Mouse (Mus musculus) adrenal gland, postnatal 14 days (tissue): ENCODE measurements around the gene B130006D01Rik. TPM values are rescaled to one million over a fixed set of nuclear protein-coding genes. Genes with fewer than 3 reads are reported as not detected.

Source experiments
- DNase-seq: peaks from one replicate; pipeline ENCODE4 v3.0.0; 2021; ENCODE audit warnings: mixed read lengths
- long read RNA-seq, 2 experiments: library from polyadenylated mRNA; stranded (forward); transcript quantifications; one replicate each; pipeline ENCODE4 v2.0.0; 2021
- total RNA-seq: library from RNA; stranded (reverse); gene quantifications from 2 replicates; pipeline ENCODE4 v1.2.3, GENCODE M21; 2021

Gene B130006D01Rik
- total RNA-seq, result 0.82 and 1.2 TPM in 2 replicates
- long read RNA-seq, experiment 1, partial matches to known transcripts, result 0 of 1 reads
- long read RNA-seq, experiment 1, other reads (novel, unspliced or antisense), result 0 of 1 reads
- long read RNA-seq, experiment 2, result 0 reads

DNA sequence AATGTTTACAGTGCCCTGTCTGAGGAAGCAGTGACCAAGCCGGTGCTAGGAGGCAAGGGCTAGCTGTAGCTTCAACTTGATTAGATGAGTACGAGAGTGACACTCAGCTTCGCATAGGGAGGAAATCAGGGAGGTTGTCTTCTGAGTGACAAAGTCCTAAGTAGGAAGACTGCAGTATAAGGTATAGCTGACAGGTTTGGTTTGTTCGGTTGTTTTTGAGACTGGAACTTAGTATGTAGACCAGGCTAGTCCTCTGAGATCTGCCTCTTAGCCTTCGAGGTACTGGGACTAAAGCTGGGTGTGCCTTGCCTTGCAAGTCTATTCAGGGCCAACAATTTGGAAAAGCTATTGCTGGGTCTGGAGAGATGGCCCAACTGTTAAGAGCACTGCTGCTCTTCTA lies at the start of gene B130006D01Rik:
Gene B130006D01Rik (plus strand): TSS at position 301 of the 400 bp plus-strand sequence.
- no peak for DNase-seq

- DNase-seq, result no peak
These were observed 47.9 kb upstream of the B130006D01Rik start for GRCm38 (mm10) chr11:95675498-95675897.

- DNase-seq, result peak; percentile 76
These were observed 47.1 kb upstream of the B130006D01Rik start for GRCm38 (mm10) chr11:95676307-95676706.

- DNase-seq, result no peak
These were observed 45.3 kb upstream of the B130006D01Rik start for GRCm38 (mm10) chr11:95677925-95678701.

- no peak for DNase-seq
These were observed 41.3 kb upstream of the B130006D01Rik start for GRCm38 (mm10) chr11:95681995-95682601.

DNA sequence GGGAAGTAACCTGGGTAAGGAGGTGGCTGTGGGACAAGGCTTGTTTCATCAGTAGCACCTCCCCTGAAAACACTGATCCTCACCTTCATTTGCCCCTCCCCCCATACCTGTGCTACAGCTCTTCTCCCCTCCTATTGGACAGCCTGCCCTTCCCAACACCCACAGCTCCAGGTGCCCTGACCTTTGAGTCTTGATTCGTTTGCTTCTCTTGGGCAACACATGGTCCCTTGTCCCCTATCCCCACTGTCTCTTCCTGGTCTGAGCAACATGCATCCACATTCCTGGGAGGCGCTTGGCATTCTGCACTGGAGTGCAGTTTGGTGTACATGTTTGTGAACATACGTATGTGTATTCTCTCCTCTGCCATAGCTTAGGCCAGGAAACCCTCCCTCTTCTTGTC lies 40.4 kb upstream of the B130006D01Rik start:
- DNase-seq, result no peak

GRCm38 (mm10) chr11:95686031-95686430 lies 37.4 kb upstream of the B130006D01Rik start:
- DNase-seq, result peak; percentile 86

- DNase-seq, result peak; percentile 41
These were observed 36.2 kb upstream of the B130006D01Rik start for GRCm38 (mm10) chr11:95687084-95687656.

DNA sequence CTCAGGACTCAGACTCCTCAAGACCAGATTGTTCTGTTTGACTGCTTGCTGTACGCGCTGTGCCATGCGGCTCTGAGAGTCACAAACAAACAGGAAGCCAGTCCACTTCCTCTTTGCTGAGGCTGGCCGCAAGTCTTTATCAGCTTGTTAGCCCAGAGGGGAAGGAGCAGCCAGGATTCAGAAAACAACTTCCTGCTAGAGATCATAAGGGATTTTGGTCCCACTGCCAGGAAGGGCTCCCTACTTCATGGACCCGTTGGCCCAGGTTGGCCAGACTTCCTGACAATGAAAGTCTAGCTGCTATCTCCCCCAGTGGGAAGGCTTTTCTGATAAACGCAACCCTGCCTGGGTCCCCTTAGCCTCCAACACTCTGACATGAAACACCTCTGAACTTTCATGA lies 34.9 kb upstream of the B130006D01Rik start:
- DNase-seq, result peak; percentile 47

DNA sequence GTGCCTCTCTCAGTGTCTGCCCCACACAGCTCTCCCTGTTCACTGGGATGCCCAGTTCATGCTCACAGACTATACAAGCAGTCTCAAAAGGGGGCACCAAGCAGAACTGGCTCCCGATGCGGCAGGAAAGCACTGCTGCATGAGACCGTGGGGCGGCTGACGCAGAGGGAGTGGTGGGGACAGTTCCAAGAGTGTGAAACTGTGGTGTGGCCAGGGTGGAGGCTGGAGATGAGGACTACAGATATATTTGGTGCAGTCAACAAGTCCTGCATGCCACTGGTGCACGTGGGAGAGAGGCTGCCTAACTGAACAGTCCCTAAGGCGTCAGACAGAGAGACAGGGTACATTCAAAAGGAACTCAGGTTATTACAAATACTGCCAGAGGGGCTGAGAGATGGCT lies 34.4 kb upstream of the B130006D01Rik start:
- no peak for DNase-seq

- no peak for DNase-seq
These were observed 33.8 kb upstream of the B130006D01Rik start for GRCm38 (mm10) chr11:95689544-95689943.

DNA sequence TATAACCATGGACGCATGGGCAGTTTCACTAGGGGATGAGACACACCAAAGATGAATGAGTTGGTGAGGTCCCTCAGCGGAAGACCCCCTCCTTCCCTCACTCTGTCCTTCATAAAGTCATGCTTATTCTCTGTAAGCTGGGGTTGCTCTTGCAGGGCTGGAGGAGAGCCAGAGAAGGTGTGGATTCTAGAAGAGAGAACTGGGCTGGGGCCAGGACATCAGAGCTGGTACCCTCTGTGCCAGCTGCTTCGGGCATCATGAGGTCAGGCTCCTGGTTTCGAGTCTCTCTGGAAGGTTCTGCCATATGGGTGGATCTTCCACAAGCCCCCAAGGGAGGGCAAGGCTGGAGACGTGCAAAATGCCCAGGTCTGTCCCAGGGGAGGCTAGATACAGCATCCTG lies 24.8 kb upstream of the B130006D01Rik start:
- no peak for DNase-seq

DNA sequence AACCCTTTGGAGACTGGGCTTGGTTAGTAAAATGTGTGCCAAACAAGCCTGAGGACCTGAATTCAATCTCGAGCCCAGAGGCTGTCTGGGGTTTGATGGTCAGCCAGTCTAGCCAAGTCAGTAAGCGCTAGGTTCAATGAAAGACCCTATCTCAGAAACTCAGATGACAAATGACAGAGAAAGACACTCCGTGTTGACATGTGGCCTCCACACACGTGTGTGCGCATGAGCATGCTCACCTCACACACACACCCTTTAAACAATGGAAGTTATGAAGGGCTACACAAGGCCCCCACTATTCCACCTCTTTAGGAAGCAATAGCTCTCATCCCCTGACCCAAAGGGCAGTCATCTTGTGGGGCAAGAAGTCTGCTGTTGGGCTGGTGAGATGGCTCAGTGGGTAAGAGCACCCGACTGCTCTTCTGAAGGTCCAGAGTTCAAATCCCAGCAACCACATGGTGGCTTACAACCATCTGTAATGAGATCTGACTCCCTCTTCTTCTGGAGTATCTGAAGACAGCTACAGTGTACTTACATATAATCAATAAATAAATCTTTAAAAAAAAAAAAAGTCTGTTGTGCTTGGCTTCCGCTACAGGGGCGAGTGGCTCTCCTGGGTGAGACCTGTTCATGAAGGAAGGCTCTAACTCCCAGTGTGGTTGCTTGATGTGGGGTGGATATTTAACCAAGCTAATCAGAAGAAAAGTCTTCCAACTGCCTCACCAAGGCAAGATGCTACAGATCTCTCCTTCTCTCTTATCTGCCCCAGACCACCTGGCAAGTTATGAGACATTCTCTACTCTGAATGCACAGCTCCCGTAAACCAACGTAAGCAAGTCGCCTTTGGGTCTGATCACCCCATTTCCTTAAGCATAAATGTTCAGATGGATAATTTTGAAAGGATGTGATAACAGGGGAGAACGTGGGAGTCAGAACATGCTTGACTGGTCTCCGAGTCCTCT lies 22.3 kb upstream of the B130006D01Rik start:
- no peak for DNase-seq

GRCm38 (mm10) chr11:95704032-95704969 lies 19.1 kb upstream of the B130006D01Rik start:
- DNase-seq, result no peak

- no peak for DNase-seq
These were observed 18.4 kb upstream of the B130006D01Rik start for GRCm38 (mm10) chr11:95704970-95705330.

GRCm38 (mm10) chr11:95709534-95710040 lies 13.8 kb upstream of the B130006D01Rik start:
- DNase-seq, result no peak

GRCm38 (mm10) chr11:95710478-95710877 lies 12.9 kb upstream of the B130006D01Rik start:
- DNase-seq, result no peak

GRCm38 (mm10) chr11:95712085-95712562 lies 11.3 kb upstream of the B130006D01Rik start:
- peak; percentile 64 for DNase-seq

- DNase-seq, result peak; percentile 92
These were observed 10.7 kb upstream of the B130006D01Rik start, which contains the start of gene Zfp652 for GRCm38 (mm10) chr11:95712563-95713224. TSS of gene Zfp652 (plus strand) at chr11:95712673.
